Mouse (Mus musculus) CH12.LX (cell line): ENCODE data around the gene Endou. TPM values are rescaled to one million over a fixed set of nuclear protein-coding genes. Genes with fewer than 3 reads are reported as not detected.

Experiments
- DNase-seq: peaks from one replicate; pipeline ENCODE4 v3.0.0-alpha.2; 2013; ENCODE audit errors: extremely low read depth
- H3K27ac ChIP-seq: 2 replicates; pipeline ENCODE4 v1.5.1; 2012; ENCODE audit warnings: low read depth, mild to moderate bottlenecking, control low read depth, moderate library complexity; ENCODE audit not compliant: insufficient read depth
- H3K27me3 ChIP-seq: replicated peaks from 2 replicates; pipeline ENCODE3; 2012; ENCODE audit warnings: inconsistent platforms
- H3K36me3 ChIP-seq, 2 experiments: replicated peaks in 1 of 2; 2 replicates each; pipeline versions ENCODE3 to v1.6.1; 2012; ENCODE audit warnings: inconsistent platforms in 1 of 2, low read length in 1 of 2, mild to moderate bottlenecking in 1 of 2, mixed read lengths in 1 of 2, moderate library complexity in 1 of 2; ENCODE audit not compliant: control insufficient read depth in 1 of 2, insufficient read depth in 1 of 2
- H3K4me1 ChIP-seq, 2 experiments: 2 replicates each; pipeline ENCODE4 v1.6.1; 2012; ENCODE audit warnings: inconsistent platforms in 1 of 2, moderate library complexity in 1 of 2; ENCODE audit not compliant: insufficient read depth in 2 of 2, control insufficient read depth in 1 of 2
- H3K4me2 ChIP-seq: 2 replicates; pipeline ENCODE4 v1.6.1; 2012; ENCODE audit warnings: low read depth, mild to moderate bottlenecking, control low read depth; ENCODE audit not compliant: poor library complexity, insufficient read depth, severe bottlenecking
- H3K4me3 ChIP-seq, 3 experiments: fragments of 150-350 bp in 1 of 3; sonication (generic) in 1 of 3; replicated peaks in 1 of 3; 2 replicates each; pipeline versions ENCODE3 to v1.5.1; 2011 to 2012; ENCODE audit warnings: low read depth in 2 of 3, low read length in 2 of 3, mild to moderate bottlenecking in 2 of 3, moderate library complexity in 2 of 3, control low read depth in 1 of 3, improper control_type of control experiment in 1 of 3, inconsistent platforms in 1 of 3, mixed read lengths in 1 of 3; ENCODE audit not compliant: poor library complexity in 1 of 3
- H3K79me2 ChIP-seq: replicated peaks from 2 replicates; pipeline ENCODE4 v1.6.1; 2012; ENCODE audit warnings: mild to moderate bottlenecking, moderate library complexity; ENCODE audit not compliant: control insufficient read depth, poor library complexity, insufficient read depth, severe bottlenecking; ENCODE audit errors: extremely low read depth
- H3K9ac ChIP-seq: 2 replicates; pipeline ENCODE4 v1.6.1; 2012; ENCODE audit warnings: low read depth, mild to moderate bottlenecking, control low read depth, moderate library complexity; ENCODE audit not compliant: insufficient read depth
- H3K9me3 ChIP-seq: replicated peaks from 2 replicates; pipeline ENCODE3; 2012; ENCODE audit warnings: low read length, inconsistent platforms, mixed read lengths
- CHD1 ChIP-seq: IDR thresholded peaks from 2 replicates; pipeline ENCODE4 v1.6.1; 2012; ENCODE audit warnings: low read depth, low read length, improper control_type of control experiment, inconsistent platforms
- CHD2 ChIP-seq: IDR thresholded peaks from 2 replicates; pipeline ENCODE4 v1.6.1; 2011; ENCODE audit warnings: low read length, improper control_type of control experiment
- E2F4 ChIP-seq: IDR thresholded peaks from 2 replicates; pipeline ENCODE4 v1.6.1; 2011; ENCODE audit warnings: low read depth, low read length, improper control_type of control experiment; ENCODE audit not compliant: insufficient replicate concordance
- EP300 ChIP-seq: IDR thresholded peaks from 2 replicates; pipeline ENCODE4 v1.6.1; 2011; ENCODE audit warnings: low read length, improper control_type of control experiment
- HCFC1 ChIP-seq: IDR thresholded peaks from 2 replicates; pipeline ENCODE4 v1.6.1; 2012; ENCODE audit warnings: low read depth, mild to moderate bottlenecking, inconsistent platforms, low read length, improper control_type of control experiment
- JUN ChIP-seq: IDR thresholded peaks from 2 replicates; pipeline ENCODE4 v1.6.1; 2011; ENCODE audit warnings: low read depth, mild to moderate bottlenecking, low read length, improper control_type of control experiment, moderate library complexity; ENCODE audit not compliant: insufficient read depth
- JUND ChIP-seq: conservative IDR thresholded peaks from 2 replicates; pipeline ENCODE4 v1.6.1; 2011; ENCODE audit warnings: low read depth, low read length, improper control_type of control experiment
- KAT2A ChIP-seq: IDR thresholded peaks from 2 replicates; pipeline ENCODE4 v1.6.1; 2012; ENCODE audit warnings: low read length, improper control_type of control experiment, inconsistent platforms; ENCODE audit not compliant: insufficient replicate concordance
- MAX ChIP-seq: IDR thresholded peaks from 2 replicates; pipeline ENCODE4 v1.6.1; 2011; ENCODE audit warnings: low read length, improper control_type of control experiment
- MAZ ChIP-seq: IDR thresholded peaks from 2 replicates; pipeline ENCODE4 v1.6.1; 2012; ENCODE audit warnings: low read depth, mild to moderate bottlenecking, inconsistent platforms, low read length, improper control_type of control experiment, moderate library complexity
- MXI1 ChIP-seq: IDR thresholded peaks from 2 replicates; pipeline ENCODE4 v1.6.1; 2011; ENCODE audit warnings: mild to moderate bottlenecking, low read depth, low read length, improper control_type of control experiment
- NELFE ChIP-seq: IDR thresholded peaks from 2 replicates; pipeline ENCODE4 v1.6.1; 2011; ENCODE audit warnings: low read depth, low read length, improper control_type of control experiment
- PAX5 ChIP-seq: IDR thresholded peaks from 2 replicates; pipeline ENCODE4 v1.6.1; 2012; ENCODE audit warnings: low read length, inconsistent platforms, mixed read lengths
- POLR2A ChIP-seq: IDR thresholded peaks from 2 replicates; pipeline ENCODE4 v1.6.1; 2011; ENCODE audit warnings: low read depth, mild to moderate bottlenecking, improper control_type of control experiment, low read length
- POLR2AphosphoS2 ChIP-seq: IDR thresholded peaks from 2 replicates; pipeline ENCODE4 v1.6.1; 2011; ENCODE audit warnings: low read depth, low read length, improper control_type of control experiment
- RCOR1 ChIP-seq: conservative IDR thresholded peaks from 2 replicates; pipeline ENCODE4 v1.6.1; 2012; ENCODE audit warnings: low read depth, mild to moderate bottlenecking, inconsistent platforms, low read length, improper control_type of control experiment
- SIN3A ChIP-seq: IDR thresholded peaks from 2 replicates; pipeline ENCODE4 v1.6.1; 2012; ENCODE audit warnings: low read length, improper control_type of control experiment, inconsistent platforms
- SMC3 ChIP-seq: IDR thresholded peaks from 2 replicates; pipeline ENCODE4 v1.6.1; 2011; ENCODE audit warnings: low read depth, low read length, improper control_type of control experiment
- TCF12 ChIP-seq: IDR thresholded peaks from 2 replicates; pipeline ENCODE4 v1.6.1; 2014; ENCODE audit warnings: low read depth, mild to moderate bottlenecking, inconsistent platforms, low read length, improper control_type of control experiment
- UBTF ChIP-seq: IDR thresholded peaks from 2 replicates; pipeline ENCODE4 v1.6.1; 2012; ENCODE audit warnings: low read depth, mild to moderate bottlenecking, inconsistent platforms, low read length, improper control_type of control experiment, moderate library complexity
- USF1 ChIP-seq: IDR thresholded peaks from 2 replicates; pipeline ENCODE4 v1.6.1; 2014; ENCODE audit warnings: low read depth, mild to moderate bottlenecking, inconsistent platforms, low read length, improper control_type of control experiment
- USF2 ChIP-seq: conservative IDR thresholded peaks from 2 replicates; pipeline ENCODE4 v1.6.1; 2011; ENCODE audit warnings: low read depth, low read length, improper control_type of control experiment
- ZKSCAN1 ChIP-seq: IDR thresholded peaks from 2 replicates; pipeline ENCODE4 v1.6.1; 2012; ENCODE audit warnings: low read depth, inconsistent platforms, low read length, improper control_type of control experiment, borderline replicate concordance
- ZNF384 ChIP-seq: IDR thresholded peaks from 2 replicates; pipeline ENCODE4 v1.6.1; 2012; ENCODE audit warnings: low read depth, low read length, improper control_type of control experiment, inconsistent platforms
- dilution Hi-C: fragments of 300-500 bp; cut with MboI; formaldehyde crosslinking; loops from 2 replicates; pipeline ENCODE4 v1.14.3; 2020; ENCODE audit warnings: low sequenced_read_pairs; ENCODE audit not compliant: extremely low pct_unique_long_range_greater_than_20kb, extremely low pct_ligation_motif_present
- in situ Hi-C: fragments of 300-500 bp; cut with MboI; formaldehyde crosslinking; loops from 3 replicates; pipeline ENCODE4 v1.14.3; 2019; ENCODE audit warnings: low sequenced_read_pairs, low pct_ligation_motif_present, low pct_unique_long_range_greater_than_20kb, mixed read lengths
- polyA plus RNA-seq: library from polyadenylated mRNA; unstranded; fragments of >175 nt; gene quantifications from 2 replicates; pipeline ENCODE4 v1.2.1, GENCODE M21; 2012; ENCODE audit warnings: low read depth; ENCODE audit not compliant: insufficient read length
- total RNA-seq, 2 experiments: library from RNA; depleted of rRNA; stranded (reverse); fragments of 300-350 nt in 1 of 2; fragments of >200 nt in 1 of 2; gene quantifications; 2 replicates each; pipeline ENCODE4 v1.2.3; 2012 to 2014

The Endou gene
- total and polyA plus RNA-seq, 3 experiments, result 49.5 to 66.9 (median 64.0) TPM

DNA sequence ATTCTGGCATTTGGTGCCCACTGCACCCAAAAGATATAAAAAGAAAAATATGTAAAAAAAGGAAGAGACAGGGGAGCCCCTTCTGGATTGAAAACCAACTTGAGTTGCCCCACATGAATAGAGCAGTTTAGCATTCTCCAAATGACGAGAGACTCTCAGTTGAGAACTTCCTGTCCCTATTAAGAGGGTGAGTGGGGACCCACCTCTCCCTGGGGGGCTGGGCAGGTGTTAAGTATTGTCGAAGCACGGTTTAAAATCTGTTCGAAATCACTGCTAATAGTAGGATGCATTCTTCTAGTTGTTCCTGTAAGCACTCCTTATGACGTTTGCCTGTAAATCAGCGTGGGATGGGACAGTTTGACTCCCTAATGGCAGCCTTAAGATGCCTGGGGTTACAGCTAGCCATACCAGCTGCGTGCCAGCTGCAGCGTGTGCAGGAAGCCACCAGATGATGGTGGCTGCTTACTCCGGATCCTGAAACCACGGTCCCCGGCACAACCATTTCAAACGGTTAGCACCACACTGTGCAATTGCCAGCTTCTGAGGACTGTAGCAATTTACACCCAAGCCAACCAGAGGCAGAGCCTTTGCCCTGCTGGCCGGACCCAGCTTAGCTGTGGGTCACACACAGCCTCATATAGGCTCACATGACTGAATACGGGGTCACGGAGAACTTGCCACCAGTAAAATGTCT is 10.0 kb downstream of the Endou start (continued):
- no peak; the same call in 1 of the 2 replicates for TF ChIP-seq POLR2A
- no peak for TF ChIP-seq ZKSCAN1
- TF ChIP-seq EP300, result peak; percentile 81
- peak; percentile 43; the same call in 1 of the 2 replicates for TF ChIP-seq POLR2AphosphoS2
- no peak for TF ChIP-seq PAX5

DNA sequence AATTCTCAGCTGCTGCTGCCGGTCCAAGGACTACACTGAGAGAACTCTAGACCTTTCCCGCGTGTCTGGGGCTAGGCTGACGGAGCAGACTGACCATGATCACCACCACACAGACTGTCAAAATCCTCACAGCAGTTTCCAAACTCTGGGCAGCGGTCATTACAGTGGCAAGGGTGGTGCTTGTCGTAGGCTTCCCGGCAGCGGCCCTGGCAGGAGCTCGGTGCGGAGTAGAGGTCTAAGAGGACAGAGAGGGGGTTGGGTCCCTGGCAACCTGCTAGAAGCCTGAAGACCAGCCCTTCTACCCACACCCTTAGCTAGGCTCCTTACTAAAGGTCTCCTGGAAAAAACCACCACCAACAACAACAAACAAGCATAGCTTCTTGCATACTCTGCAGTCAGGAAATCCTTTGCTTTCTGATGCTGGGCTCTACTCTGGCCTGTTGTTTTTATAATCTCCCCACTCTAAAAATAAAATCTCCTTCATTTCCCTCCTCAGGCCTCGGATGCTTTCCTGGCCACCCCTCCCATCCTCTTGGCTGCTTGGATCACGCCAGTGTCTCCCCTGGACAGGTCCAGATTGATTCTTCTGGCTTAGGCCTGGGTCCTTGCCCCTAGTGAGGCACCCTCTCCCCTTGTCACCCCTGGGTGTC is 11.0 kb downstream of the Endou start:
- Histone ChIP-seq H3K27me3 (no peaks in the 10 kb centered on the region), H3K4me3 (peak overlapping the region in 2 of 3 experiments; percentile 2 to 28), H3K9ac (peak overlapping the region; percentile 33), H3K79me2 (peaks cover 4% of the 10 kb centered on the region), H3K4me1 (peaks cover 45 to 90% of the 10 kb centered on the region in 2 experiments), H3K4me2 (0 out of 2 replicates have a peak overlapping the region, but pooled peaks have one; percentile 37), H3K36me3 (peaks cover 28 to 71% of the 10 kb centered on the region in 2 experiments), H3K27ac (peak overlapping the region; percentile 84), H3K9me3 (peaks cover 12% of the 10 kb centered on the region)
- TF ChIP-seq MAZ (no peak), HCFC1 (no peak), USF2 (no peak), JUND (no peak), TCF12 (no peak), E2F4 (no peak), JUN (no peak)
- dilution Hi-C loops (no loop called here), in situ Hi-C loops (no loop called here)
- no peak for DNase-seq

DNA sequence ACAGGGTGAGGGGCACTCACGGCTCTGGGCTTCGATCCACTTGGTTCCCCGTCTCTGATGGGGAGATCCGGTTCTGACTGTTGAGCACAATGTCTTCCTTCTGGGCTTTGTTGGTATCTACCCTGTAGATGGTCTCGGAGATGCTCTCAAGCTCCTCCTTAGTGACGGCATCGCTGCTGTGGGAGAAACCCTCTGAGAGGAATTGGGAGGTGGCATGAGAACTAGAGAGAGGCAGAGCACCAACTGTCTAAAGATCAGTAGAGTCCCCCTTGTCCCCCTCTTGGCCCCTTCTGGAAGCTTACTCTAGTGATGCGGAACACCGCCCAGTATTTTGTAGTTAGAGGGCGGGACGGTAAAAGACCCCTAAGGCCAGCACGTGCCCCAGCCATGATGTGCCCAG is 11.6 kb downstream of the Endou start:
- Histone ChIP-seq H3K4me3 (no peak overlapping the region), H3K9ac (no peak overlapping the region), H3K4me2 (no peak overlapping the region), H3K79me2 (peaks cover 4% of the 10 kb centered on the region), H3K27me3 (no peaks in the 10 kb centered on the region), H3K9me3 (peaks cover 12% of the 10 kb centered on the region), H3K4me1 (peaks cover 45 to 83% of the 10 kb centered on the region in 2 experiments), H3K27ac (peak overlapping the region; percentile 44), H3K36me3 (peaks cover 33 to 71% of the 10 kb centered on the region in 2 experiments)
- TF ChIP-seq ZKSCAN1 (no peak), MAZ (no peak), E2F4 (no peak), NELFE (no peak), ZNF384 (no peak), RCOR1 (no peak), SIN3A (no peak), KAT2A (no peak), USF2 (no peak), MAX (no peak), CHD1 (no peak), MXI1 (no peak), SMC3 (no peak), TCF12 (no peak), CHD2 (no peak), UBTF (no peak), USF1 (no peak)
- DNase-seq, result no peak
- in situ Hi-C loops (loop anchor here (5.0 to 10.0 kb wide), 5 partner anchors 33 to 225 kb away; partner anchors contain the start of gene Slc48a1), dilution Hi-C loops (no loop called here)
